Mouse (Mus musculus) layer of hippocampus, adult 2 months (tissue): Measurements from ENCODE around the gene Sorbs1. TPM values are rescaled to one million over a fixed set of nuclear protein-coding genes. Genes with fewer than 3 reads are reported as not detected.
A peak's percentile ranks its signal among the peaks of the same experiment; 100 is the strongest.

Source experiments
- DNase-seq, 2 experiments: peaks; one replicate each; pipeline ENCODE4 v3.0.0; 2022; ENCODE audit warnings: low spot score in 2 of 2
- H3K27ac ChIP-seq: fragments of 200-600 bp; 2 replicates; pipeline ENCODE4 v1.8.1; 2022
- H3K4me3 ChIP-seq: fragments of 200-600 bp; 2 replicates; pipeline ENCODE4 v1.8.1; 2022; ENCODE audit warnings: mild to moderate bottlenecking
- CTCF ChIP-seq: fragments of 200-600 bp; conservative IDR thresholded peaks from 2 replicates; pipeline ENCODE4 v1.8.1; 2022; ENCODE audit warnings: antibody characterized with exemption, mild to moderate bottlenecking, moderate library complexity
- total RNA-seq, 2 experiments: library from RNA; stranded (reverse); gene quantifications; 2 replicates each; pipeline ENCODE4 v1.2.3; 2021

The Sorbs1 gene
- total RNA-seq, 2 experiments from 2014 or later: 222 to 229 TPM

DNA sequence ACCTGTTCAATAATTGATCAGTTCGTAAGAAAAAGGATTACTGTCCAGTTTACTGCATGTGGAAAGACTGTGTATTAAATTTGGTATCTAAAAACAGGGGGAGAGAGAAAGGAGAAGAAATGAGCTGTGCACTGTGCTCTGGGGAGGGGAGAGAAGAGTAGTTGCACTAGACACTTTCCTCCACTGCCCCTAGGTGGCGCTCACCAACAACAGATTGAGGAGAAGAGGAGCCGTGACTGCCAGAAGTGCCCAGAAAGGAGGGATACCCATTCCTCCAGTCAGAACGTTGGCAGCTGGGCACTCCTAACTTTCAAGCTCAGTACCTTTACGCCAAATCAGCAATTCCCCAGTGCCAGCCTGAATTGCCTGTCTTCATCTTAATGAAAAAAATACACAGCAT is 170.6 kb downstream of the Sorbs1 start:
- peak; percentile 95 for TF ChIP-seq CTCF
- peak; percentile 78 to 89 for DNase-seq
- H3K4me3 ChIP-seq: no peak overlapping the region
- 0 out of 2 replicates have a peak overlapping the region, but pooled peaks have one; percentile 28 for H3K27ac ChIP-seq

DNA sequence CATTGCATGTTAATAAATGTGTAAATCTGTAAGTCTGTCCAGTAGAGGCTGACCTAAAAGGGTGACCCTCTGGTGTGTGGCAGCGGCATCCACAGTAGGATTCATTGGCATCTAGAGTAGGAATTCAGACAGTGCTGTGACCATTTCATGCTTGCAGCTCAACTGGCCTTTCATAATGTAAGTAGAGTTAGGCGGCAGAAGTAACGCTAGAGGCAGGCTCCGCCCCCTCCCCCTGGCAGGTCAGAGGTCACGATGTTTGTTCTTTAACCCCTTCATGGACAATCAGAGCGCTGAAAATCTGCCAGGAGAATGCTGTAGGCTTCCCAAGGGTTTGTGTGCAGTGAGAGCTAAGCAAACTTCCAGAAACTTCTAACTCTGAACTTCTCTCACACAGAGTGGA is 172.4 kb downstream of the Sorbs1 start:
- Histone ChIP-seq H3K27ac (no peak overlapping the region), H3K4me3 (no peak overlapping the region)
- no peak for TF ChIP-seq CTCF
- DNase-seq: no peak

DNA sequence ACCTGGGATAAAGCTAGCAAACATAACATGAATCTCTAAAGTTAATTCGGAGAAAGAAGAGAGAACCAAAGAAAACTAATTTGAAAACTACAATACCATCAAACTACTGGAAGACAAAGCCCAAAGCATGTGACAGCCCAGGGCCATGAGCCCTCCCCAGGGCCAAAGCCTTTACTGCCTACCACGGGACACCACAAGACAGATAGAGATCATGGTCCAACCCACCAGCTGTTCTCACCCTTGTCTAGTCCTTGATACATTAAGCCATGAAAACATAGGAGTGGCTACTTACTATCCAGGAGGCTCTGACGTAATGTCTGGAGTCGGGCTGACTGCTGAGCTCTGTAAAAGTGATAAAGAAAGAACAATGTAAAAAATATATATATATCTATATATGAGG is 176.9 kb downstream of the Sorbs1 start:
- DNase-seq: no peak
- Histone ChIP-seq H3K27ac (no peak overlapping the region), H3K4me3 (no peak overlapping the region)
- TF ChIP-seq CTCF: no peak

DNA sequence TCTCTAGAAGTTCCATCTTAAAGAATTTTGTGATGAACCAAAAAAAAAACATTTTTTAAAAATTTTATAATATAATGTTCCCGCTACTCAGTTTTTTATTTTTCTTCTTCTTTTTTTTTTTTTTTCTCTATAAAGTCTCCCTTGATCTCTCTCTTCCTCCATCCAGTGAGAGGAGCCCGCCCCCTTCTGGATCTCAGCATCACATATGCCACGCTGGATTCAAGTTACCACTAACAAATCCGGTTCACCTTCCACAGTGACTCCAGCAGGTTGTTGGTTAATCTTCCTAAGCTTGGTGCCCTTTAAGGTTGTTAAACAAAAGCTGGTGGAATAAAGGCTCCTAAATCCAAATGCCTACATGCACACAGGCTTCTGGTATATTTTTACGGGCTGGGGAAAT is 179.7 kb downstream of the Sorbs1 start:
- TF ChIP-seq CTCF: peak; percentile 64
- DNase-seq: no peak
- Histone ChIP-seq H3K27ac (peak overlapping the region; percentile 28; the same call in 1 of the 2 replicates), H3K4me3 (no peak overlapping the region)

DNA sequence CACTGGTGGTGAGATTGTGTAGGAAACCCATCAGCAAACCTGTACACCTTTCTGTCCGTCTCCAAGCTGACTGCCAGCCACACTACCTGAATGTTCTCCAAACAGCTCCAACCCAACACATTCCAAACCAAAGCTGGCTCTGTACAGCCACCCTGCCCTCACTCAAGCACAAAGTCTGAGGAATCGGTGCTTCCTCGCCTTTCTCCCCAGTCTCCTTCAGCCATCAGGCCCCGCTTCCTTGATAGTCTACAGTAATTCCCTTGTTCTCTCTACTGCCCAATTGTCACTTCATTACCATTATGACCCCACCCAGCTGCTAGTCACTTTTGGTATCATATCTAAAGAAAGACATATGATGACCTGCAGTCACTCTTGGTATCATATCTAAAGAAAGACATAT is 180.5 kb downstream of the Sorbs1 start:
- Histone ChIP-seq H3K4me3 (no peak overlapping the region), H3K27ac (no peak overlapping the region)
- TF ChIP-seq CTCF: no peak
- no peak for DNase-seq

DNA sequence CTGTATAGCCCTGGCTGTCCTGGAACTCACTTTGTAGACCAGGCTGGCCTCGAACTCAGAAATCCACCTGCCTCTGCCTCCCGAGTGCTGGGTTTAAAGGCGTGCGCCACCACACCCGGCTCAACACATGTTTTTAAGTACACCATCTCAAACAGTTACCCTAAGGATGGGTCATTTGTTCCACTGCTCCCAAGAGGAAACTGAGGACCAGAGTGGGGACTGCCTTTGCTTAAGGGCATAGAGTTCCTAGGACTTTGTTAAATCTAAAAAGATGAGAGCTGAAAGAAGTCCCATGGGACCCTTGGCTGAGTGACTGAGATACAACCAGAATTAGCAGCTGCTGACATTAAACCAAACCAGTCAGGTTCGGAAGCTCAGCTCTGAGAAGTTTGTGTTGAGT is 181.3 kb downstream of the Sorbs1 start:
- no peak for DNase-seq
- Histone ChIP-seq H3K4me3 (no peak overlapping the region), H3K27ac (no peak overlapping the region)
- no peak for TF ChIP-seq CTCF

DNA sequence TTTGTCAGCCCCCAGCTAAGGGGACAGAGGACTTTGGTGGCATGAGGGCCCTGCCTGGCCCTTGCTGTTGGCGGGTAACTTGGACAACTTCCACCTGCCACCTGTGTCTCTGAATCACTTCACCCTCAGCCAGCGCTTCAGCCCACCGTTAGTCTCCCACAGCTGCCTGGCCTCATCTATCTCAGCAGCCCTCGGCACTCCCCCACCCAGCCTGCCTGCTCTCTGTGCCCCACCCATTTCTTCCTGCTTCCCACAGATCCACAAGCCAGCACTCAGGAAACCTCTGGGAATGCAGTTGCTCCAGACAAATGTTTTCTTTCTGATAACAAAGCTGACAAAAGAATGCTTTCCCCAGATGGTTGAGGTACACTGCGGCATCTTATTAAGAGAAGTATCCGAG is 181.7 kb downstream of the Sorbs1 start:
- no peak for TF ChIP-seq CTCF
- DNase-seq: no peak
- H3K27ac ChIP-seq: no peak overlapping the region
- no peak overlapping the region for H3K4me3 ChIP-seq

DNA sequence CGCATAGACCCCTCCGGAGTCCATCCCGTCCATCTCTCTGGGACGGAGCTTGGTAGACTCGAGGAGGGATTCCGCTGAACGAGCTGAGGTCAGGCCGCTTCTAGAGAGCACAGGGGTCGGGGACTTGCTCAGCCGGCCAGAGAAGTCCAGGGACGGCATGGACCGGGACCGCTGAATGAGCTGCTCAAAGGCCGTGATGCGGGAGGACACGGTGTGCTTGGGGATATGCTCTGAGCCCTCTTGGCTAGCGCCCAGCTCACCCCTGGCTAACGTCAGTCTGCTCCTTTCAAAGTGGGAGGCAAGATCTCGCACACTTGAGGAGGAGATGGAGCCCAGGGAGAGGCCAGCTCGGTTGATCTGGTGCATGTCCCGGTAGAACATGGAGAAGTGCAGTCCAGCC is 187.5 kb downstream of the Sorbs1 start:
- no peak overlapping the region for H3K27ac ChIP-seq
- TF ChIP-seq CTCF: no peak
- no peak for DNase-seq
- no peak overlapping the region for H3K4me3 ChIP-seq

DNA sequence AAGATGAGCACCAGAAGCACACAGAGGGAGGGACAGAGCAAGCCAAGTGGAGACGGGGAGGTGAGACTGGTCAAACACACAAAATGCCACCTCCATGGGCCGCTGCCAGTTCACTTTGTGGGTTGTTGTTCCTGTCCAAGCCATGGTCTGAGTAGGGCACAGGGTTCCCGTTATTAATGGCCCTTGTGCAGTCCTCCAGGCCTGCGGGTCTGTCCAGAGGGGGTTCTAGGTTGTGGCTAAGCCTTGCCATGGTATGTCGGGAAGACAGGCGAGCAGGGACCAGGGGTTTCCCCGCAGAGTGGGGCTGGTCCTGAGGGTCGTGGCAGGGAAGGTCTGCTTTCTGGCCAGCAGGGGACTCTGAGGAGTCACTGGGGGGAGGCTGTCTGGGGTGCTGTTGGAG is 188.2 kb downstream of the Sorbs1 start:
- peak overlapping the region; percentile 24; the same call in 1 of the 2 replicates for H3K27ac ChIP-seq
- TF ChIP-seq CTCF: 0 out of 2 replicates have a peak, but pooled peaks have one; percentile 12
- H3K4me3 ChIP-seq: no peak overlapping the region
- no peak for DNase-seq

DNA sequence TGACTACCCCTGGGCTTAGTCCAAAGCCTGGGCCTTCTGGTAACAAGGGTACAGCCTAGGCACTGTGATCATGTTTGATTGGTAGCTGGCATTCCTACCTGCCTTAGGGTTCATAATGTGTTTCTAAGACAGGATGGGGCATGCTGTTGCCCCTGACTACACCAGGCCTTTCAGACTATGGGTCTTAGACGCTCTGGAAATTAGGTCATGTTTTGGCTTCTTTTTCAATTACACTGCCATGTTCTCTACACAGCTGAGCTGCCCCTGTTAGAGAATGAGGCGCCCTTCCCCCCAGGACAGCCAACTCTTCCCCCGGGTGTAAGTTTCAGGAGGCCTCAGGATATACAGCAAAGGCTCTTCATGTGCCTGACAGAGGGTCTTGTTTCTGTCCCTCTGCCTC is 191.4 kb downstream of the Sorbs1 start:
- DNase-seq: no peak
- no peak for TF ChIP-seq CTCF
- Histone ChIP-seq H3K4me3 (no peak overlapping the region), H3K27ac (peak overlapping the region; percentile 52; the same call in 1 of the 2 replicates)

DNA sequence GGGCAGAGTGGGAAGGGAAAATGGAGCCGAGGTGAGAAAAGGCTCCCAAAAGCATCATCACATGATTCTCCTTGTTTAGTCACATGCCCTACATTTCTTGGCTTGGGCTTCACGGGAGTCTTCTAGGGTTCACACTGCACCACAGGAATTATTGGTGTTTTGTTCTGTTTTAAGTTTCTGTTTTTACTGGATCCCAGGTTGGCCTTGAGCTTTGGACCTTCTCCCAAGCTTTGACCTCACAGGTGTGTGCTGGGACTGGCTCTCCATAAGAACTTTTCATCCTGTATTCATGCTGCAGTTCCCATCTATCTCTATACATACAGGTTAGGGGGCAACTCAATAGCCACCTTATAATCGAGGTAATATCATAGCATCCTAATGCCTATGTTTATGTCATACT is 194.4 kb downstream of the Sorbs1 start:
- Histone ChIP-seq H3K27ac (no peak overlapping the region), H3K4me3 (no peak overlapping the region)
- no peak for DNase-seq
- TF ChIP-seq CTCF: no peak

DNA sequence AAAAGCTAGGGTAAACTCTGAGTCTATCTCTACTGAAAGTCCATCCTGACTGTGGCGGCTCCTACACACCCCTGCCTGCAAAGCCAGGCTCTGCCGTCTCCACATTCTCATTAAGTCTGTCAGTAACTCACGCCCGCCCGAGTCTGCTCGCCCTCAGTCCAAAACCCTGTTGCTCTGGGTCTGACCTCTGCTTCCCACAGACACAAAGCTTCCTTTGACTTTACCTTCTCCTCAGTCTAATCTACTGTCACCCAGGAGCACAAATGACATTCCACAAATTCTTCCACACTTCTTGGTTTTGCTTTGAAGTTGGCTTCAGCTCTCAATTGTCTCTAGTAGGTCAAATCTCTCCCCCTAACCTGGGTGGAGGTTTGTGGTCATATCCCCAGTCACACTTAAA is 195.1 kb downstream of the Sorbs1 start:
- no peak overlapping the region for H3K4me3 ChIP-seq
- no peak for TF ChIP-seq CTCF
- H3K27ac ChIP-seq: no peak overlapping the region
- DNase-seq: no peak

DNA sequence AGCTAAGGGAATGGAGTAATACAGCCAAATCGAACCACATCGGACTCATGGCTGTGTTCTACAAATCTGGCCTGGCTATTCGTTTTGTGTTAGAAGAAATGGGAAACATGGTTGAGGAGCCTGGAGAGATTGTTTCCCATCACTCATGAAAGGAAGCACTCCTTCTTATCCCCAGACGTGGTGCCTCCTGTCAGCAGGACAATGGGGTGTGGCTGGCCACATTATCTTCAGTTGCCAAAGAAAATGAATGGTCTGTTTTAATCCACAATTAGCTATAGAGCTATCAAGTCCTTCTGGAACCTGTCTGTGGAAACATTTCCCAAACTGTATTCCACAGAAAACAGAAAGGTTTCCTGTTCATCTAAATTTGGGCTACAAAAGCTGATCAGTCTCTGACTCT is 196.6 kb downstream of the Sorbs1 start:
- Histone ChIP-seq H3K4me3 (no peak overlapping the region), H3K27ac (no peak overlapping the region)
- no peak for TF ChIP-seq CTCF
- no peak for DNase-seq

DNA sequence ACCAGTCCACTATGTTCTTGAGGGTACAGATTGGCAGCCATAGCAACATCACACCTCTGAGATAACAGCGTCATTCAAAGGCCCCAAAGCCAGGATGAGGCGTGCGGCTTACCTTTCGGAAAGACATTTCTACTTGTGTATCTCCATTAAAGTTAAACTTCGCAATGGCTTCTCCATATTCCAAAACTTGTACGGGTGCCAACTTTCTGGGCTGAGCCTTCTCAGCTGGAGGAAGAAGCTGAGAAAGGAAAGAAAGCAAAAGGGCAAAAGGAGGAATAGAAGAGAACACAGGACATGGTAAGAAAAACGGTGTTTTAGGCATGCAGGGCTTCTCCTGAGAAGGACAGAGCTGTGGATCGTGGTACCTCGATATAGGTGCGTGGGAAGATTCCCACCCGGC is 199.3 kb downstream of the Sorbs1 start:
- H3K4me3 ChIP-seq: no peak overlapping the region
- no peak for TF ChIP-seq CTCF
- H3K27ac ChIP-seq: no peak overlapping the region
- no peak for DNase-seq

DNA sequence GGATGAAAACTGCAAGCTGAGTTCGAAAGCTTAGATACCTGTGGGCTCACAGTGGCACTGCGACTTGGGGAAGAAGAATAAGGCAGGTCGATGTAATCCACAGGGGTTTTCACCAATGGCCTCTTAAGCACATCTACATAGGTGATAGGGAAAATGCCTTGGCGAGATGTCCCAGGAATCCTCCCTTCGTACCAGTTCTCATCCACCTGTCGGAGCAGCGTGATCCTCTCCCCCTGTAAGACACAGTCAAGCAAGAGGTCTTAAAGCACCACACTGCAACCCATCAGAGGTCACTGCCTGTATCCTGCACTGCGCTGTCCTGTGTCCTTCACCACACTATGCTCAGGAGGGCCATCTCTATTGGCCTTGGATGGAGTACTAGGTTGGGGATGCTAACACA is 201.9 kb downstream of the Sorbs1 start:
- no peak overlapping the region for H3K27ac ChIP-seq
- no peak overlapping the region for H3K4me3 ChIP-seq
- no peak for TF ChIP-seq CTCF
- no peak for DNase-seq
